Mouse (Mus musculus): ENCODE measurements around the gene Rcn3. TPM values are rescaled to one million over a fixed set of nuclear protein-coding genes. Genes with fewer than 3 reads are reported as not detected.
"Not testable (repeated sequence)": the region's sequence is repeated elsewhere in the genome, so short reads cannot be mapped to it uniquely, and the experiment has no call there.

Gene Rcn3
- polyA plus RNA-seq, 1 experiment from 2014 or later, result 162 TPM

DNA sequence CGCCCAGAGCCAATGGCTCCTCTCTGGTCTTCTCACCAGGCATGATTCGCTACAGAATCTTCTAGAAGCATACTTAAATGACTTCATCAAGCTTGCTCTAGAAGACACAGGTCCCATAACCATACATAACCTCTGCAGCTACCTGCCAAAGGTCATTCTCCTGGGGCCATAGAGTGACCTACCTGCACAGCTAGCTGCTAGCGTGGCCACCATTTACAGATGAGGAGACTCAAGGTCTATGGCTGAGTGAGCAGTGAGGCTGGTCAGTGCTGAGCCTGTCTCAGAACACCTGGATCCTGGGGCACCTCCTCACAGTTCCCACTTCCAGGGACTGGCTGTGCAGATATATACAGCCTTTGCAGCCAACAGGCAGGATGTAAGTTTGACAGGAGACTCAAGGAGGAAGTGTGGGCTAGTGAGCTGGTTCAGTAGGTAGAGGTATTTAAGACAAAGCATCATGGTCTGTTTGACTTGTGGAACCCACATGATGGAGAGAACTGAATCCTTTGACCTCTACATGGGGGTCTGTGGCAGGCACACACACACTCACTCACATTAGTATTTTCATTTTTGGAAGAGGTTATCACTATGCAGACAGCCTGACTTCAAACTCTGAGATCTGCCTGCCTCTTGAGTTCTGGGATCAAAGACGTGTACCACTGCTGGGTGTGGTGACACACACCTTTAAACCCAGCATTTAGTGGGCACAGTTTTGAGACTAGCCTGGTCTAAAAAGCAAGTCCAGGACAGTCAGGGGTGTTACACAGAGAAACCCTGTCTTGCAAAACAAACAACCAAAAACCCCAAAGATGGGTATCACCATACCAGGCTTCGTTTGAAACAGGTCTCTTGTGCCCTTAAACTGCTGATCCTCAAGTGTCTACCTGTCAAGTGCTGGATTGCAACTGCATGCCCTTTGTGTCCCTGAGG is 28.0 kb upstream of the Rcn3 start:
- Histone ChIP-seq H3K4me2 (replicated peaks; ENCODE audit: low read depth, low read length) (no peak overlapping the region), H3K36me3 (ENCODE audit: insufficient read depth, low read length) (peaks cover 9% of the 10 kb centered on the region; the same call in 1 of the 2 replicates), H3K4me1 (ENCODE audit: insufficient read depth, low read depth, low read length) (peaks cover 4% of the 10 kb centered on the region; the same call in 1 of the 2 replicates), H3K9me3 (ENCODE audit: low read length) (no peaks in the 10 kb centered on the region), H3K27me3 (replicated peaks; ENCODE audit: insufficient read depth, low read length) (no peaks in the 10 kb centered on the region), H3K27ac (ENCODE audit: low read length) (no peak overlapping the region), H3K4me3 (ENCODE audit: low read depth, low read length) (no peak overlapping the region), H3K9ac (replicated peaks; ENCODE audit: low read depth) (no peak overlapping the region)
- WGBS, result 73% methylated on average over 5 of the region's 5 CpGs
- no peak for ATAC-seq
- TF ChIP-seq EP300 (IDR thresholded peaks at IDR 0.05) (no peak), CTCF (IDR thresholded peaks at IDR 0.05) (no peak)
- no peak for DNase-seq (ENCODE audit: low spot score)

DNA sequence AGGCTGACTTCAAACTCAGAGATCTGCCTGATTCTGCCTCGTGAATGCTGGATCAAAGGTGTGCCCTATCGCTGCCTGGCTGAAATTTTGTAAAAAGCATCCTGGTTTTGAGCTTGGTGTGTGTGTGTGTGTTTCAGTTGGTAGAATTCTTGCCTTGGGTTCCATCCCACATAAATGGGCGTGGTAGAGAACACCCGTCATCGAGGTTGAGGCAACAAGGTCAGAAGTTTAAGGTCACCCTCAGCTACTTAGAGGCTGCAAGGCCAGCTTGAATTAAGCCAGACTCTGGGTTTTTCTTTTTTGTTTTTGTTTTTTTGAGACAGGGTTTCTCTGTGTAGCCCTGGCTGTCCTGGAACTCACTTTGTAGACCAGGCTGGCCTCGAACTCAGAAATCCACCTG is 26.3 kb upstream of the Rcn3 start:
- H3K4me3 ChIP-seq (ENCODE audit: low read depth, low read length), result no peak overlapping the region
- peaks cover 9% of the 10 kb centered on the region; the same call in 1 of the 2 replicates for H3K36me3 ChIP-seq (ENCODE audit: insufficient read depth, low read length)
- H3K9me3 ChIP-seq (ENCODE audit: low read length), result no peaks in the 10 kb centered on the region
- ATAC-seq, result no peak
- H3K27ac ChIP-seq (ENCODE audit: low read length), result no peak overlapping the region
- WGBS, result 88% methylated on average over 6 of the region's 6 CpGs
- no peak for DNase-seq (ENCODE audit: low spot score)
- no peaks in the 10 kb centered on the region for H3K27me3 ChIP-seq (replicated peaks; ENCODE audit: insufficient read depth, low read length)
- H3K4me2 ChIP-seq (replicated peaks; ENCODE audit: low read depth, low read length), result no peak overlapping the region
- peaks cover 4% of the 10 kb centered on the region; the same call in 1 of the 2 replicates for H3K4me1 ChIP-seq (ENCODE audit: insufficient read depth, low read depth, low read length)
- TF ChIP-seq EP300 (IDR thresholded peaks at IDR 0.05) (no peak), CTCF (IDR thresholded peaks at IDR 0.05) (no peak)
- H3K9ac ChIP-seq (replicated peaks; ENCODE audit: low read depth), result no peak overlapping the region

DNA sequence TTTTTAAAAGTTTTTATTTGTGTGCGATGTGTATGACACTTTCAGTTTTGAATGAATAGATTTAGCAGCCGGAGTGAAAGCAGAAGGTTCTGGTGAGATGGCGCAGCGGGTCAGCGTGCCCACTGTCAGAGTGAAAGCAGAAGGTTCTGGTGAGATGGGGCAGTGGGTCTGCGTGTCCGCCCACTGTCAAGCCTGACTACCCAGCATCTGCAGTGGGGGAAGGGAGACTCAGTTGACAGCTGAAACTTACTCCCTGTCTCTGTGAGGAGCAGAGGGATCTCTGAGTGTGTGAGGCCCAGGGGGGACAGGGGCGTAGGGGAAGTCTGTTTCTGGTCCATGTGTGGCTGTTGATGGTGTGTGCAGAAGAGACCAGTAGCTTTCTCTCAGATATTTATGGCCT is 25.5 kb upstream of the Rcn3 start:
- no peak overlapping the region for H3K4me3 ChIP-seq (ENCODE audit: low read depth, low read length)
- no peak overlapping the region for H3K4me2 ChIP-seq (replicated peaks; ENCODE audit: low read depth, low read length)
- no peak overlapping the region for H3K9ac ChIP-seq (replicated peaks; ENCODE audit: low read depth)
- DNase-seq (ENCODE audit: low spot score) (no peak), ATAC-seq (no peak)
- H3K4me1 ChIP-seq (ENCODE audit: insufficient read depth, low read depth, low read length), result no peaks in the 10 kb centered on the region
- H3K27ac ChIP-seq (ENCODE audit: low read length), result 0 out of 2 replicates have a peak overlapping the region, but pooled peaks have one; percentile 14
- H3K9me3 ChIP-seq (ENCODE audit: low read length), result no peaks in the 10 kb centered on the region
- TF ChIP-seq EP300 (IDR thresholded peaks at IDR 0.05), result no peak
- TF ChIP-seq CTCF (IDR thresholded peaks at IDR 0.05), result no peak
- 83% methylated on average over 8 of the region's 8 CpGs for WGBS
- H3K36me3 ChIP-seq (ENCODE audit: insufficient read depth, low read length), result peaks cover 9% of the 10 kb centered on the region; the same call in 1 of the 2 replicates
- no peaks in the 10 kb centered on the region for H3K27me3 ChIP-seq (replicated peaks; ENCODE audit: insufficient read depth, low read length)

DNA sequence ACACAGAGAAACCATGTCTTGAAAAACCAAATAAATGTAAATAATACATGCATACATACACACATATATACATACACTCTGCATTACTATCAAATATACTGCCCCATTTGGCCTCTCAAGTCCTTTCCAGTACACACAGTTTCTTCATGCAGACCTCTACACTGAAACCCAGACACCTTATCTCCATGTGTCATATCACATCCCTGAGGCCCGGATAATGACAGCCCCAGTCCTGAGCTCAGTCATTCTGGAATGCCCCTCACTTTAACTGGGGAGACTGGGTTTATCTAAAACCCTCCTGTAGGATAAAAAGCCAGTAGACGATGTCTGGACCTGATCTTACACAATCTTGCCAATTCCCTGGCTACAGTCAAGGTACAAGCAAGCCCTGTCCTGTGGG is 21.5 kb upstream of the Rcn3 start:
- Histone ChIP-seq H3K9me3 (ENCODE audit: low read length) (no peaks in the 10 kb centered on the region), H3K27ac (ENCODE audit: low read length) (no peak overlapping the region), H3K27me3 (replicated peaks; ENCODE audit: insufficient read depth, low read length) (no peaks in the 10 kb centered on the region), H3K36me3 (ENCODE audit: insufficient read depth, low read length) (no peaks in the 10 kb centered on the region), H3K4me3 (ENCODE audit: low read depth, low read length) (no peak overlapping the region), H3K4me2 (replicated peaks; ENCODE audit: low read depth, low read length) (no peak overlapping the region), H3K4me1 (ENCODE audit: insufficient read depth, low read depth, low read length) (no peaks in the 10 kb centered on the region), H3K9ac (replicated peaks; ENCODE audit: low read depth) (no peak overlapping the region)
- no peak for TF ChIP-seq CTCF (IDR thresholded peaks at IDR 0.05)
- no peak for TF ChIP-seq EP300 (IDR thresholded peaks at IDR 0.05)
- ATAC-seq, result no peak
- 67% methylated on average over 2 of the region's 2 CpGs for WGBS
- DNase-seq (ENCODE audit: low spot score), result no peak

DNA sequence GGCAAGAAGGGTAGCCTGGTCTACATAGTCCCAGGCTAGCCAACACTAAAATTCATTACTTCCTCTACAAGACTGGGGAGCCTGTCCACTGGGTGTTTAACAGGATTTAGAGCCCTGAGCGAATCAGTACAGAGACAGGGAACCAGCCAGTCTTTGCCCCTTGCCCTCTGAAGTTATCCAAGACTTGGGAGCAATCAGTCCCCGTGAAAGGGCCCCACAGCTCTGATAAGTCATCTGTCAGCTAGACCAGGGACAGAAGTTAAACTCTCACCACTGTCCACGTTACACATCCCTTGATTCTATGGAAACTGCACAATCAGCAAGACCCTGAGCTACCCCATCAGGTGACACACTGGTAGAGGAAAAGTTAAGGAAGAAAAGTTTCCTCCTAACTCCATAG is 20.5 kb upstream of the Rcn3 start:
- no peak for ATAC-seq
- WGBS, result 42% methylated on average over 3 of the region's 3 CpGs
- no peak overlapping the region for H3K4me2 ChIP-seq (replicated peaks; ENCODE audit: low read depth, low read length)

DNA sequence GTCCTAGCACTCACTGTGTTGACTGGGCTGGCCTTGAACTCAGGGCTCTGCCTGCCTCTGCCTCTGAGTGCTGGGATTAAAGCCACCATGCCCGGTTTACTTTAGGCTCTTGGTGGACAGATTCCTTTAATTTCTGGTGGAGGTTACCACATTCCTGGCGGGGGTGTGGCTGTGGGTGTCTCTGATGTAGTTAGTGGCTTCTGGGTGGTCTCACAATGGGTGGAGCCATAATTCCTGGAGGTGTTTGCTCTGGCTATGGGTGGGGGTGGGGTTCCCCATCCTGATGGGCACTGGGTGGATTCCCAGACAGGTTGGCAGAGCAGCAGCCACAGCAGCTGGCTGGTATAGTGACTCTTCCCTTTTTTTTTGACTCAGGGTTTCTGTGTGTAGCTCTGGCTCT is 19.9 kb upstream of the Rcn3 start:
- no peaks in the 10 kb centered on the region for H3K4me1 ChIP-seq (ENCODE audit: insufficient read depth, low read depth, low read length)
- H3K9me3 ChIP-seq (ENCODE audit: low read length), result no peaks in the 10 kb centered on the region
- H3K36me3 ChIP-seq (ENCODE audit: insufficient read depth, low read length), result no peaks in the 10 kb centered on the region
- WGBS, result 38% methylated on average over 2 of the region's 2 CpGs
- no peak overlapping the region for H3K9ac ChIP-seq (replicated peaks; ENCODE audit: low read depth)
- ATAC-seq (no peak), DNase-seq (ENCODE audit: low spot score) (no peak)
- TF ChIP-seq CTCF (IDR thresholded peaks at IDR 0.05), result no peak
- no peak for TF ChIP-seq EP300 (IDR thresholded peaks at IDR 0.05)
- H3K4me2 ChIP-seq (replicated peaks; ENCODE audit: low read depth, low read length), result no peak overlapping the region
- H3K4me3 ChIP-seq (ENCODE audit: low read depth, low read length), result no peak overlapping the region
- H3K27me3 ChIP-seq (replicated peaks; ENCODE audit: insufficient read depth, low read length), result no peaks in the 10 kb centered on the region
- H3K27ac ChIP-seq (ENCODE audit: low read length), result no peak overlapping the region

More for the DNA sequence above, 20.5 kb upstream of the Rcn3 start:
- H3K27ac ChIP-seq (ENCODE audit: low read length), result no peak overlapping the region
- no peaks in the 10 kb centered on the region for H3K9me3 ChIP-seq (ENCODE audit: low read length)
- no peak overlapping the region for H3K9ac ChIP-seq (replicated peaks; ENCODE audit: low read depth)
- H3K4me1 ChIP-seq (ENCODE audit: insufficient read depth, low read depth, low read length), result no peaks in the 10 kb centered on the region
- H3K27me3 ChIP-seq (replicated peaks; ENCODE audit: insufficient read depth, low read length), result no peaks in the 10 kb centered on the region
- H3K4me3 ChIP-seq (ENCODE audit: low read depth, low read length), result no peak overlapping the region
- DNase-seq (ENCODE audit: low spot score), result no peak
- H3K36me3 ChIP-seq (ENCODE audit: insufficient read depth, low read length), result no peaks in the 10 kb centered on the region
- TF ChIP-seq CTCF (IDR thresholded peaks at IDR 0.05) (no peak), EP300 (IDR thresholded peaks at IDR 0.05) (no peak)

DNA sequence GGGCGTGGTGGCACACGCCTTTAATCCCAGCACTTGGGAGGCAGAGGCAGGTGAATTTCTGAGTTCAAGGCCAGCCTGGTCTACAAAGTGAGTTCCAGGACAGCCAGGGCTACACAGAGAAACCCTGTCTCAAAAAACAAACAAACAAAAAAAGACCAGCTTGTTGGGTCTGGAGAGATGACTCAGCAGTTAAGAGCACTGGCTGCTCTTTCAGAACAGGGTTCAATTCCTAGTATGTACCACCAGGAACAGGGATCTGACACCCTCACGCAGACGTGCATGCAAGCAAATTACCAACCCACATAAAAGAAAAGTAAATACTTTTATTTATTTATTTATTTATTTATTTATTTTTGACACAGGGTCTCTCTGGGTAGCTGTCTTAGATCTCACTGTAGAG is 18.1 kb upstream of the Rcn3 start:
- H3K4me1 ChIP-seq (ENCODE audit: insufficient read depth, low read depth, low read length); H3K27me3 ChIP-seq (replicated peaks; ENCODE audit: insufficient read depth, low read length); H3K4me3 ChIP-seq (ENCODE audit: low read depth, low read length); H3K4me2 ChIP-seq (replicated peaks; ENCODE audit: low read depth, low read length); H3K36me3 ChIP-seq (ENCODE audit: insufficient read depth, low read length); ATAC-seq; H3K9ac ChIP-seq (replicated peaks; ENCODE audit: low read depth); DNase-seq (ENCODE audit: low spot score); H3K27ac ChIP-seq (ENCODE audit: low read length); H3K9me3 ChIP-seq (ENCODE audit: low read length): not testable (repeated sequence)
- 83% methylated on average over 4 of the region's 4 CpGs for WGBS

All from lung, postnatal 0 days (tissue).